Mouse (Mus musculus): Measurements from ENCODE around the gene Prr11. TPM values are rescaled to one million over a fixed set of nuclear protein-coding genes. Genes with fewer than 3 reads are reported as not detected.

Gene Prr11
- total and polyA plus RNA-seq, 3 experiments, result 8.8 to 47.1 (median 16.6) TPM

GRCm38 (mm10) chr11:87046968-87047367 is 61.5 kb downstream of the Prr11 start:
- Histone ChIP-seq H3K4me3 (replicated peaks in 1 of 3; ENCODE audit: low read depth in 2 of 3, low read length in 2 of 3, poor library complexity in 1 of 3) (no peak overlapping the region), H3K27ac (ENCODE audit: insufficient read depth, low read depth) (no peak overlapping the region), H3K4me1 (ENCODE audit: control insufficient read depth in 1 of 2, insufficient read depth in 2 of 2) (no peaks in the 10 kb centered on the region), H3K9me3 (replicated peaks; ENCODE audit: low read length) (no peaks in the 10 kb centered on the region), H3K27me3 (replicated peaks) (no peaks in the 10 kb centered on the region), H3K36me3 (replicated peaks in 1 of 2; ENCODE audit: control insufficient read depth in 1 of 2, insufficient read depth in 1 of 2, low read length in 1 of 2) (no peaks in the 10 kb centered on the region), H3K4me2 (ENCODE audit: insufficient read depth, low read depth, poor library complexity, severe bottlenecking) (no peak overlapping the region), H3K79me2 (replicated peaks; ENCODE audit: control insufficient read depth, extremely low read depth, insufficient read depth, poor library complexity, severe bottlenecking) (no peaks in the 10 kb centered on the region), H3K9ac (ENCODE audit: insufficient read depth, low read depth) (no peak overlapping the region)
- in situ Hi-C loops (cut with MboI; ENCODE audit: low pct_ligation_motif_present, low pct_unique_long_range_greater_than_20kb, low sequenced_read_pairs) (no loop called here), dilution Hi-C loops (cut with MboI; ENCODE audit: extremely low pct_ligation_motif_present, extremely low pct_unique_long_range_greater_than_20kb, low sequenced_read_pairs) (no loop called here)
- DNase-seq (ENCODE audit: extremely low read depth), result no peak
- no peak for TF ChIP-seq ZNF384 (IDR thresholded peaks at IDR 0.05; ENCODE audit: low read depth, low read length)
- no peak for TF ChIP-seq ETS1 (conservative IDR thresholded peaks at IDR 0.05; ENCODE audit: low read depth, low read length)
- TF ChIP-seq NRF1 (IDR thresholded peaks at IDR 0.05; ENCODE audit: low read depth, low read length), result no peak
- no peak for TF ChIP-seq HCFC1 (IDR thresholded peaks at IDR 0.05; ENCODE audit: low read depth, low read length)
- TF ChIP-seq CHD1 (IDR thresholded peaks at IDR 0.05; ENCODE audit: low read depth, low read length), result no peak
- TF ChIP-seq MXI1 (IDR thresholded peaks at IDR 0.05; ENCODE audit: low read depth, low read length), result no peak
- no peak for TF ChIP-seq MEF2A (IDR thresholded peaks at IDR 0.05; ENCODE audit: borderline replicate concordance, low read depth, low read length)
- TF ChIP-seq CHD2 (IDR thresholded peaks at IDR 0.05; ENCODE audit: low read length), result no peak
- TF ChIP-seq KAT2A (IDR thresholded peaks at IDR 0.05; ENCODE audit: insufficient replicate concordance, low read length), result no peak
- no peak for TF ChIP-seq JUN (IDR thresholded peaks at IDR 0.05; ENCODE audit: insufficient read depth, low read depth, low read length)
- no peak for TF ChIP-seq MYC (IDR thresholded peaks at IDR 0.05; ENCODE audit: low read depth, low read length)
- TF ChIP-seq POLR2A (IDR thresholded peaks at IDR 0.05; ENCODE audit: low read depth, low read length), result no peak
- TF ChIP-seq NELFE (IDR thresholded peaks at IDR 0.05; ENCODE audit: low read depth, low read length), result no peak
- no peak for TF ChIP-seq EP300 (IDR thresholded peaks at IDR 0.05; ENCODE audit: low read length)
- no peak for TF ChIP-seq CTCF (conservative IDR thresholded peaks at IDR 0.05 in 1 of 2, IDR thresholded peaks at IDR 0.05 in 1 of 2; ENCODE audit: low read depth in 2 of 2, low read length in 2 of 2)

- no peaks in the 10 kb centered on the region for H3K9me3 ChIP-seq (replicated peaks; ENCODE audit: low read length)
- H3K4me3 ChIP-seq (replicated peaks in 1 of 3; ENCODE audit: low read depth in 2 of 3, low read length in 2 of 3, poor library complexity in 1 of 3), result no peak overlapping the region
- in situ Hi-C loops (cut with MboI; ENCODE audit: low pct_ligation_motif_present, low pct_unique_long_range_greater_than_20kb, low sequenced_read_pairs), result no loop called here
- no peak overlapping the region for H3K4me2 ChIP-seq (ENCODE audit: insufficient read depth, low read depth, poor library complexity, severe bottlenecking)
- dilution Hi-C loops (cut with MboI; ENCODE audit: extremely low pct_ligation_motif_present, extremely low pct_unique_long_range_greater_than_20kb, low sequenced_read_pairs), result no loop called here
- H3K9ac ChIP-seq (ENCODE audit: insufficient read depth, low read depth), result no peak overlapping the region
- H3K4me1 ChIP-seq (ENCODE audit: control insufficient read depth in 1 of 2, insufficient read depth in 2 of 2), result peaks cover 2 to 16% of the 10 kb centered on the region in 2 experiments; a peak in 3 of 4 replicates
- no peaks in the 10 kb centered on the region for H3K27me3 ChIP-seq (replicated peaks)
- no peak overlapping the region for H3K27ac ChIP-seq (ENCODE audit: insufficient read depth, low read depth)
- DNase-seq (ENCODE audit: extremely low read depth), result no peak
- H3K79me2 ChIP-seq (replicated peaks; ENCODE audit: control insufficient read depth, extremely low read depth, insufficient read depth, poor library complexity, severe bottlenecking), result no peaks in the 10 kb centered on the region
- H3K36me3 ChIP-seq (replicated peaks in 1 of 2; ENCODE audit: control insufficient read depth in 1 of 2, insufficient read depth in 1 of 2, low read length in 1 of 2), result no peaks in the 10 kb centered on the region
- TF ChIP-seq UBTF (IDR thresholded peaks at IDR 0.05; ENCODE audit: low read depth, low read length) (no peak), SMC3 (IDR thresholded peaks at IDR 0.05; ENCODE audit: low read depth, low read length) (no peak), MEF2A (IDR thresholded peaks at IDR 0.05; ENCODE audit: borderline replicate concordance, low read depth, low read length) (no peak), NRF1 (IDR thresholded peaks at IDR 0.05; ENCODE audit: low read depth, low read length) (no peak), PAX5 (IDR thresholded peaks at IDR 0.05; ENCODE audit: low read length) (no peak), ETS1 (conservative IDR thresholded peaks at IDR 0.05; ENCODE audit: low read depth, low read length) (no peak), MAZ (IDR thresholded peaks at IDR 0.05; ENCODE audit: low read depth, low read length) (no peak), MAFK (IDR thresholded peaks at IDR 0.05; ENCODE audit: insufficient replicate concordance, low read length) (no peak), GABPA (IDR thresholded peaks at IDR 0.05; ENCODE audit: insufficient replicate concordance, low read depth, low read length) (no peak), POLR2A (IDR thresholded peaks at IDR 0.05; ENCODE audit: low read depth, low read length) (no peak), USF1 (IDR thresholded peaks at IDR 0.05; ENCODE audit: low read depth, low read length) (no peak), IRF4 (IDR thresholded peaks at IDR 0.05; ENCODE audit: low read depth, low read length) (no peak), RCOR1 (conservative IDR thresholded peaks at IDR 0.05; ENCODE audit: low read depth, low read length) (no peak), MXI1 (IDR thresholded peaks at IDR 0.05; ENCODE audit: low read depth, low read length) (no peak), USF2 (conservative IDR thresholded peaks at IDR 0.05; ENCODE audit: low read depth, low read length) (no peak), HCFC1 (IDR thresholded peaks at IDR 0.05; ENCODE audit: low read depth, low read length) (no peak)
These were observed 65.5 kb downstream of the Prr11 start for GRCm38 (mm10) chr11:87043052-87043451.

Data from CH12.LX (cell line).